12 mouse cellular contexts compared by ENCODE assay signal in genomic region chr5:64599015-64599414, GRCm38 (mm10).
DNase-seq lines count a peak whose midpoint lies in the region; ATAC-seq lines count a peak whose summit lies in the region.
"Had no signal": no experiment of that assay in that cellular context is flagged by ENCODE, and none has a peak within 500 bp of the region (broad histone marks: within the 10 kb centered on the region; RNA-seq: fewer than 3 reads in every experiment).

No protein-coding gene starts in this region.

- peak; percentile 43 for DNase-seq in heart, adult 8-10 months (ENCODE audit: low spot score)
- no peak for DNase-seq in heart, postnatal 36 days
- DNase-seq in liver, embryonic 13.5 days, result no peak
- no peak for DNase-seq in liver
- DNase-seq in CD4-positive helper T cell, adult 2 months (ENCODE audit: low read depth, low spot score), result peak; percentile 29
- no peak for DNase-seq in layer of hippocampus, postnatal 14 days (ENCODE audit: low spot score in 2 of 2)
- no peak for DNase-seq in right cerebral cortex, postnatal 10 days (ENCODE audit: low spot score in 2 of 2)
- DNase-seq: adrenal gland, postnatal 10 days; cerebellum, postnatal 36 days had no signal

- no peaks in the 10 kb centered on the region for H3K9me3 ChIP-seq in liver, embryonic 13.5 days (replicated peaks)
- H3K9me3 ChIP-seq: limb, embryonic 13.5 days had no signal

- intact Hi-C loops in heart, postnatal 36 days (cut with DNase I), result loop anchor here (2.0 kb wide), 1 partner anchor 18 kb away; no protein-coding TSS in a partner anchor

- no peak overlapping the region for H3K9ac ChIP-seq in liver, embryonic 13.5 days
- H3K9ac ChIP-seq: limb, embryonic 13.5 days had no signal

- H3K36me3 ChIP-seq in liver, embryonic 13.5 days, result no peaks in the 10 kb centered on the region
- H3K36me3 ChIP-seq: limb, embryonic 13.5 days had no signal

- WGBS in liver, embryonic 13.5 days (ENCODE audit: insufficient replicate concordance), result 70% methylated on average over 3 of the region's 3 CpGs

- H3K4me2 ChIP-seq in liver, embryonic 13.5 days, result no peak overlapping the region

- no peak overlapping the region for H3K4me3 ChIP-seq in liver, embryonic 13.5 days (replicated peaks)
- no peak overlapping the region for H3K4me3 ChIP-seq in brown adipose tissue, adult 24 weeks (ENCODE audit: insufficient read depth, low read depth, low read length)

- ATAC-seq in liver, embryonic 13.5 days (ENCODE audit: low read depth), result no peak

- peak overlapping the region; percentile 26; the same call in 1 of the 2 replicates for H3K27ac ChIP-seq in liver, embryonic 13.5 days
- H3K27ac ChIP-seq in brown adipose tissue, adult 24 weeks (replicated peaks; ENCODE audit: low read depth, low read length), result peak overlapping the region; percentile 63

- no peaks in the 10 kb centered on the region for H3K27me3 ChIP-seq in liver, embryonic 13.5 days
- H3K27me3 ChIP-seq: CH12.LX; limb, embryonic 13.5 days had no signal

- peaks cover 53% of the 10 kb centered on the region for H3K4me1 ChIP-seq in liver, embryonic 13.5 days (replicated peaks)
- peaks cover 23% of the 10 kb centered on the region for H3K4me1 ChIP-seq in brown adipose tissue, adult 24 weeks (ENCODE audit: control insufficient read depth, insufficient read depth, insufficient read length, low read length)

Comparison
In these comparisons a context has a peak if more than half of its experiments do, and no peak if none do; other contexts are left out.
1. DNase-seq: peak in heart, adult 8-10 months (single experiment) and CD4-positive helper T cell, adult 2 months (single experiment); none in heart, postnatal 36 days (0 of 2), liver, embryonic 13.5 days (single experiment), liver (single experiment), layer of hippocampus, postnatal 14 days (0 of 2) and right cerebral cortex, postnatal 10 days (0 of 2).